Mouse (Mus musculus) kidney, embryonic 16.5 days (tissue): ENCODE measurements around the gene Kalrn. TPM values are rescaled to one million over a fixed set of nuclear protein-coding genes. Genes with fewer than 3 reads are reported as not detected.

Experiments
- ATAC-seq: fragments of 200-750 bp; cut with Nextera tagmentation; 2 replicates; pipeline ENCODE4 v1.8.0; 2017; ENCODE audit warnings: moderate TSS enrichment; ENCODE audit not compliant: low FRiP score, low TSS enrichment
- H3K27ac ChIP-seq: fragments of 300-500 bp; sonication (generic); 2 replicates; pipeline ENCODE4 v1.5.1; 2014; ENCODE audit warnings: low read length
- H3K27me3 ChIP-seq: fragments of 300-500 bp; sonication (generic); 2 replicates; pipeline ENCODE4 v1.6.1; 2014; ENCODE audit warnings: low read length, control low read depth, mixed read lengths; ENCODE audit not compliant: insufficient read depth
- H3K36me3 ChIP-seq: fragments of 300-500 bp; sonication (generic); 2 replicates; pipeline ENCODE4 v1.6.1; 2014; ENCODE audit warnings: low read length, control low read depth, mixed read lengths; ENCODE audit not compliant: insufficient read depth
- H3K4me1 ChIP-seq: fragments of 300-500 bp; sonication (generic); 2 replicates; pipeline ENCODE4 v1.6.1; 2014; ENCODE audit warnings: low read length, control low read depth, mixed read lengths; ENCODE audit not compliant: insufficient read depth
- H3K4me2 ChIP-seq: fragments of 300-500 bp; sonication (generic); replicated peaks from 2 replicates; pipeline ENCODE4 v1.6.1; 2014; ENCODE audit warnings: low read depth, low read length
- H3K4me3 ChIP-seq: fragments of 300-500 bp; sonication (generic); 2 replicates; pipeline ENCODE4 v1.5.1; 2014; ENCODE audit warnings: mild to moderate bottlenecking, low read length
- H3K9ac ChIP-seq: fragments of 300-500 bp; sonication (generic); replicated peaks from 2 replicates; pipeline ENCODE4 v1.6.1; 2014; ENCODE audit warnings: low read length
- H3K9me3 ChIP-seq: fragments of 300-500 bp; sonication (generic); 2 replicates; pipeline ENCODE4 v1.6.1; 2016; ENCODE audit warnings: low read length, control low read depth
- WGBS: fragments of 180-500 bp; shearing (Covaris S2); extraction: QIAGEN DNeasy Blood & Tissue Kit; methylation state at CpG from one replicate; pipeline ENCODE4 v1.1.7; 2014; 5-methylcytosine and 5-hydroxymethylcytosine counted together
- polyA plus RNA-seq: library from polyadenylated mRNA; unstranded; fragments of >200 nt; fragmentation: Nextera tagmentation; extraction: Ambion mirVana; gene quantifications from 2 replicates; pipeline ENCODE4 v1.2.1, GENCODE M21; 2015

Kalrn gene
- polyA plus RNA-seq, 1 experiment from 2014 or later: 15.2 TPM

GRCm38 (mm10) chr16:34183186-34183585 is 390.1 kb downstream of the Kalrn start:
- Histone ChIP-seq H3K4me2 (no peak overlapping the region), H3K4me3 (no peak overlapping the region), H3K4me1 (no peaks in the 10 kb centered on the region), H3K27ac (no peak overlapping the region), H3K9ac (no peak overlapping the region), H3K27me3 (no peaks in the 10 kb centered on the region), H3K9me3 (no peaks in the 10 kb centered on the region), H3K36me3 (peaks cover 7% of the 10 kb centered on the region; the same call in 1 of the 2 replicates)
- WGBS: 83% methylated on average over 4 of the region's 4 CpGs
- ATAC-seq: no peak

GRCm38 (mm10) chr16:34175625-34176024 is 397.7 kb downstream of the Kalrn start:
- Histone ChIP-seq H3K27me3 (no peaks in the 10 kb centered on the region), H3K9ac (no peak overlapping the region), H3K4me2 (no peak overlapping the region), H3K4me3 (no peak overlapping the region), H3K9me3 (no peaks in the 10 kb centered on the region), H3K36me3 (peaks cover 19% of the 10 kb centered on the region; the same call in 1 of the 2 replicates), H3K4me1 (no peaks in the 10 kb centered on the region), H3K27ac (no peak overlapping the region)
- no peak for ATAC-seq
- WGBS: 87% methylated on average over 4 of the region's 4 CpGs

GRCm38 (mm10) chr16:34172572-34173181 is 400.7 kb downstream of the Kalrn start:
- WGBS: 94% methylated on average over 11 of the region's 11 CpGs
- no peak for ATAC-seq
- Histone ChIP-seq H3K9ac (no peak overlapping the region), H3K27ac (no peak overlapping the region), H3K4me1 (no peaks in the 10 kb centered on the region), H3K36me3 (peaks cover 15% of the 10 kb centered on the region; the same call in 1 of the 2 replicates), H3K4me3 (no peak overlapping the region), H3K27me3 (no peaks in the 10 kb centered on the region), H3K4me2 (no peak overlapping the region), H3K9me3 (no peaks in the 10 kb centered on the region)

- no peak overlapping the region for H3K4me3 ChIP-seq
- H3K9ac ChIP-seq: no peak overlapping the region
- no peaks in the 10 kb centered on the region for H3K9me3 ChIP-seq
- ATAC-seq: no peak
- no peaks in the 10 kb centered on the region for H3K4me1 ChIP-seq
- H3K27ac ChIP-seq: no peak overlapping the region
- H3K4me2 ChIP-seq: no peak overlapping the region
- 84% methylated on average over 5 of the region's 5 CpGs for WGBS
- H3K27me3 ChIP-seq: no peaks in the 10 kb centered on the region
- H3K36me3 ChIP-seq: peaks cover 3% of the 10 kb centered on the region; the same call in 1 of the 2 replicates
These were observed 406.3 kb downstream of the Kalrn start for GRCm38 (mm10) chr16:34167042-34167441.

- ATAC-seq: no peak
- no peak overlapping the region for H3K9ac ChIP-seq
- 76% methylated on average over 9 of the region's 9 CpGs for WGBS
- no peaks in the 10 kb centered on the region for H3K27me3 ChIP-seq
- H3K27ac ChIP-seq: no peak overlapping the region
- no peak overlapping the region for H3K4me3 ChIP-seq
- H3K4me1 ChIP-seq: no peaks in the 10 kb centered on the region
- no peaks in the 10 kb centered on the region for H3K36me3 ChIP-seq
- H3K4me2 ChIP-seq: no peak overlapping the region
- no peaks in the 10 kb centered on the region for H3K9me3 ChIP-seq
These were observed 410.2 kb downstream of the Kalrn start for GRCm38 (mm10) chr16:34163086-34163485.

GRCm38 (mm10) chr16:34159576-34159975 is 413.8 kb downstream of the Kalrn start:
- ATAC-seq: no peak
- no peaks in the 10 kb centered on the region for H3K9me3 ChIP-seq
- no peak overlapping the region for H3K9ac ChIP-seq
- H3K36me3 ChIP-seq: no peaks in the 10 kb centered on the region
- no peak overlapping the region for H3K27ac ChIP-seq
- H3K4me2 ChIP-seq: no peak overlapping the region
- no peaks in the 10 kb centered on the region for H3K4me1 ChIP-seq
- H3K4me3 ChIP-seq: no peak overlapping the region
- no peaks in the 10 kb centered on the region for H3K27me3 ChIP-seq
- 89% methylated on average over 3 of the region's 3 CpGs for WGBS

- H3K4me3 ChIP-seq: no peak overlapping the region
- H3K27me3 ChIP-seq: no peaks in the 10 kb centered on the region
- H3K9me3 ChIP-seq: no peaks in the 10 kb centered on the region
- no peak overlapping the region for H3K9ac ChIP-seq
- ATAC-seq: no peak
- H3K4me2 ChIP-seq: no peak overlapping the region
- WGBS: 64% methylated on average over 4 of the region's 4 CpGs
- H3K27ac ChIP-seq: no peak overlapping the region
- H3K4me1 ChIP-seq: no peaks in the 10 kb centered on the region
- no peaks in the 10 kb centered on the region for H3K36me3 ChIP-seq
These were observed 415.8 kb downstream of the Kalrn start for GRCm38 (mm10) chr16:34157386-34158135.

- H3K9me3 ChIP-seq: no peaks in the 10 kb centered on the region
- no peaks in the 10 kb centered on the region for H3K4me1 ChIP-seq
- H3K36me3 ChIP-seq: no peaks in the 10 kb centered on the region
- no peak overlapping the region for H3K4me2 ChIP-seq
- H3K9ac ChIP-seq: no peak overlapping the region
- H3K27me3 ChIP-seq: no peaks in the 10 kb centered on the region
- H3K27ac ChIP-seq: no peak overlapping the region
- no peak overlapping the region for H3K4me3 ChIP-seq
- 83% methylated on average over 3 of the region's 3 CpGs for WGBS
- no peak for ATAC-seq
These were observed 417.6 kb downstream of the Kalrn start for GRCm38 (mm10) chr16:34155696-34156095.

- H3K4me2 ChIP-seq: no peak overlapping the region
- no peak overlapping the region for H3K4me3 ChIP-seq
- H3K9me3 ChIP-seq: no peaks in the 10 kb centered on the region
- H3K9ac ChIP-seq: no peak overlapping the region
- ATAC-seq: no peak
- 81% methylated on average over 3 of the region's 3 CpGs for WGBS
- no peaks in the 10 kb centered on the region for H3K36me3 ChIP-seq
- no peaks in the 10 kb centered on the region for H3K4me1 ChIP-seq
- no peaks in the 10 kb centered on the region for H3K27me3 ChIP-seq
- no peak overlapping the region for H3K27ac ChIP-seq
These were observed 418.4 kb downstream of the Kalrn start for GRCm38 (mm10) chr16:34154903-34155302.

- ATAC-seq: no peak
- Histone ChIP-seq H3K4me2 (no peak overlapping the region), H3K4me1 (no peaks in the 10 kb centered on the region), H3K9me3 (no peaks in the 10 kb centered on the region), H3K27me3 (no peaks in the 10 kb centered on the region), H3K4me3 (no peak overlapping the region), H3K36me3 (no peaks in the 10 kb centered on the region), H3K27ac (no peak overlapping the region), H3K9ac (no peak overlapping the region)
- WGBS: 81% methylated on average over 3 of the region's 3 CpGs
These were observed 421.7 kb downstream of the Kalrn start for GRCm38 (mm10) chr16:34151528-34152071.
